Mouse (Mus musculus) myocyte (in vitro differentiated cells): ENCODE results near the gene Mocs1.

Experiments
- MYOD1 ChIP-seq, 3 experiments: IDR thresholded peaks; one replicate each; pipeline ENCODE4 v1.6.1; 2011; ENCODE audit warnings: control low read depth in 2 of 3, low read depth in 2 of 3, mild to moderate bottlenecking in 2 of 3, moderate library complexity in 1 of 3; ENCODE audit not compliant: insufficient read length in 2 of 3, control insufficient read depth in 1 of 3
- POLR2A ChIP-seq: IDR thresholded peaks from one replicate; pipeline ENCODE4 v1.6.1; 2011; ENCODE audit warnings: low read depth, mild to moderate bottlenecking, control low read depth, moderate library complexity; ENCODE audit not compliant: insufficient read length
- POLR2AphosphoS2 ChIP-seq: IDR thresholded peaks from one replicate; pipeline ENCODE4 v1.6.1; 2011; ENCODE audit warnings: low read depth, control low read depth; ENCODE audit not compliant: insufficient read length

GRCm38 (mm10) chr17:49472626-49473025 is 44.5 kb downstream of the Mocs1 start:
- TF ChIP-seq POLR2AphosphoS2 (no peak), POLR2A (no peak), MYOD1 (IDR thresholded peaks at IDR 0.05; ENCODE audit: control insufficient read depth in 1 of 3, insufficient read length in 2 of 3, low read depth in 2 of 3) (peak in 2 of 3 experiments; percentile 32 to 57)
